In the genomic region with DNA sequence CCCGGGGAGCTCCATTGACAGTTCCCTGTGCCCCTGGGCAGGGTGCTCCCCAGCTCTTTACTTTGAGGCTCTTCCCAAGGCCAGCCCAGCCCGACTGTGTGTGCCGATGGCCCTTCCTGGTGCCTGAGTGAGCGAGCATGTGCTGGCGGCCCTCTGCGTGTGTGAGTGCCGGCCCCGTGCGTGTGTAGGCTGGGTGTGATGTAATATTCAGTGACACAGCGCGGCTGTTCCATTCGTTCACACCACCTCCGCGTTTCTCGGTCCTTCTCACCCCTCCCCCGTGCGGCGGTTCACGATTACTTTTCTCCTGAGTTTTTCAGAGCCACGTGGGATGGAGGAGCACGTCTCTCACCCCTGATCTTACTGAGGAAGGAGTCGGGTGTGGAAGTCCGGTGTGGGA, we compare ENCODE assay signal across 8 mouse cellular contexts. TPM values are rescaled to one million over a fixed set of nuclear protein-coding genes. Genes with fewer than 3 reads are reported as not detected.
DNase-seq lines count a peak whose midpoint lies in the region; ATAC-seq lines count a peak whose summit lies in the region.

No protein-coding gene starts in this region.

- H3K36me3 ChIP-seq in forebrain, embryonic 14.5 days (ENCODE audit: control insufficient read depth, insufficient read depth, low read length) = no peaks in the 10 kb centered on the region
- no peaks in the 10 kb centered on the region for H3K36me3 ChIP-seq in hindbrain, embryonic 13.5 days
- no peaks in the 10 kb centered on the region for H3K36me3 ChIP-seq in liver, embryonic 13.5 days

- peaks cover 11% of the 10 kb centered on the region for H3K4me1 ChIP-seq in forebrain, embryonic 14.5 days (ENCODE audit: control insufficient read depth, insufficient read depth, low read length)
- H3K4me1 ChIP-seq in hindbrain, embryonic 13.5 days (replicated peaks) = peaks cover 43% of the 10 kb centered on the region
- peaks cover 27% of the 10 kb centered on the region for H3K4me1 ChIP-seq in liver, embryonic 13.5 days (replicated peaks)

- H3K27me3 ChIP-seq in forebrain, embryonic 14.5 days (replicated peaks; ENCODE audit: control insufficient read depth, insufficient read depth, low read length) = peaks cover 42% of the 10 kb centered on the region
- peaks cover 80% of the 10 kb centered on the region for H3K27me3 ChIP-seq in hindbrain, embryonic 13.5 days
- H3K27me3 ChIP-seq in liver, embryonic 13.5 days = peaks cover 99% of the 10 kb centered on the region

- WGBS in forebrain, embryonic 14.5 days = 12% methylated on average over 23 of the region's 23 CpGs
- WGBS in hindbrain, embryonic 13.5 days = 11% methylated on average over 23 of the region's 23 CpGs
- WGBS in liver, embryonic 13.5 days (ENCODE audit: insufficient replicate concordance) = 7% methylated on average over 23 of the region's 23 CpGs

- 0 out of 2 replicates have a peak overlapping the region, but pooled peaks have one; percentile 6 for H3K4me3 ChIP-seq in forebrain, embryonic 14.5 days (ENCODE audit: low read depth, low read length)
- peak overlapping the region; percentile 5; the same call in 1 of the 2 replicates for H3K4me3 ChIP-seq in hindbrain, embryonic 13.5 days
- no peak overlapping the region; the same call in 1 of the 2 replicates for H3K4me3 ChIP-seq in liver, embryonic 13.5 days (replicated peaks)

- H3K4me2 ChIP-seq in forebrain, embryonic 14.5 days (ENCODE audit: low read length) = peak overlapping the region; percentile 83
- peak overlapping the region; percentile 47 for H3K4me2 ChIP-seq in hindbrain, embryonic 13.5 days
- H3K4me2 ChIP-seq in liver, embryonic 13.5 days = peak overlapping the region; percentile 31; the same call in 1 of the 2 replicates

- no peaks in the 10 kb centered on the region for H3K9me3 ChIP-seq in forebrain, embryonic 14.5 days (replicated peaks; ENCODE audit: control insufficient read depth, low read length)
- H3K9me3 ChIP-seq in hindbrain, embryonic 13.5 days = no peaks in the 10 kb centered on the region
- no peaks in the 10 kb centered on the region for H3K9me3 ChIP-seq in liver, embryonic 13.5 days (replicated peaks)

- H3K27ac ChIP-seq in forebrain, embryonic 14.5 days (ENCODE audit: low read depth, low read length) = no peak overlapping the region
- no peak overlapping the region for H3K27ac ChIP-seq in hindbrain, embryonic 13.5 days
- no peak overlapping the region for H3K27ac ChIP-seq in liver, embryonic 13.5 days

- DNase-seq in layer of hippocampus, adult 11-12 months (ENCODE audit: low spot score) = peak; percentile 63
- DNase-seq in layer of hippocampus, adult 9-10 months (ENCODE audit: low spot score) = no peak
- DNase-seq in forebrain, embryonic 14.5 days (ENCODE audit: low spot score) = no peak
- DNase-seq in liver, embryonic 13.5 days = no peak
- DNase-seq in retina, postnatal 1 day = peak; percentile 47
- DNase-seq in cerebellum, postnatal 36 days = no peak
- no peak for DNase-seq in embryo, embryonic 10 days (ENCODE audit: low spot score)

- no peak overlapping the region for H3K9ac ChIP-seq in forebrain, embryonic 14.5 days (ENCODE audit: low read length)
- H3K9ac ChIP-seq in hindbrain, embryonic 13.5 days = no peak overlapping the region
- H3K9ac ChIP-seq in liver, embryonic 13.5 days = no peak overlapping the region

- no peak for ATAC-seq in forebrain, embryonic 14.5 days
- no peak for ATAC-seq in hindbrain, embryonic 13.5 days (ENCODE audit: low FRiP score)
- no peak for ATAC-seq in liver, embryonic 13.5 days (ENCODE audit: low read depth)

RNA-seq across cellular contexts. Expression of a gene that starts 3.9 kb away (rescaled TPM):
- 7.5 and 13.6 TPM in 2 replicates for polyA plus RNA-seq in forebrain, embryonic 14.5 days (2014; fragmentation: Nextera tagmentation; extraction: Ambion mirVana)
- 2.0 and 3.1 TPM in 2 replicates for polyA plus RNA-seq in hindbrain, embryonic 13.5 days (2015; fragmentation: Nextera tagmentation; extraction: Ambion mirVana)
- not detected in 2 replicates for polyA plus RNA-seq in liver, embryonic 13.5 days (2015; fragmentation: Nextera tagmentation; extraction: Ambion mirVana)

RNA-seq across cellular contexts. Expression of a gene that starts 44.0 kb away (rescaled TPM):
- polyA plus RNA-seq in forebrain, embryonic 14.5 days (2014; fragmentation: Nextera tagmentation; extraction: Ambion mirVana) = 3.4 and 4.0 TPM in 2 replicates
- 2.5 and 3.3 TPM in 2 replicates for polyA plus RNA-seq in hindbrain, embryonic 13.5 days (2015; fragmentation: Nextera tagmentation; extraction: Ambion mirVana)
- 138 and 178 TPM in 2 replicates for polyA plus RNA-seq in liver, embryonic 13.5 days (2015; fragmentation: Nextera tagmentation; extraction: Ambion mirVana)

RNA-seq across cellular contexts. Expression of a gene that starts 53.8 kb away (rescaled TPM):
- 6.6 and 7.0 TPM in 2 replicates for polyA plus RNA-seq in forebrain, embryonic 14.5 days (2014; fragmentation: Nextera tagmentation; extraction: Ambion mirVana)
- polyA plus RNA-seq in hindbrain, embryonic 13.5 days (2015; fragmentation: Nextera tagmentation; extraction: Ambion mirVana) = 6.1 and 7.0 TPM in 2 replicates
- 120 and 129 TPM in 2 replicates for polyA plus RNA-seq in liver, embryonic 13.5 days (2015; fragmentation: Nextera tagmentation; extraction: Ambion mirVana)

RNA-seq across cellular contexts. Expression of a gene that starts 55.8 kb away (rescaled TPM):
- 70.2 and 90.7 TPM in 2 replicates for polyA plus RNA-seq in forebrain, embryonic 14.5 days (2014; fragmentation: Nextera tagmentation; extraction: Ambion mirVana)
- polyA plus RNA-seq in hindbrain, embryonic 13.5 days (2015; fragmentation: Nextera tagmentation; extraction: Ambion mirVana) = 59.2 and 61.9 TPM in 2 replicates
- 46.8 and 51.5 TPM in 2 replicates for polyA plus RNA-seq in liver, embryonic 13.5 days (2015; fragmentation: Nextera tagmentation; extraction: Ambion mirVana)

Comparison
In these comparisons a context has a peak if more than half of its experiments do, and no peak if none do; other contexts are left out.
1. DNase-seq: peak in layer of hippocampus, adult 11-12 months (single experiment) and retina, postnatal 1 day (single experiment); none in layer of hippocampus, adult 9-10 months (single experiment), forebrain, embryonic 14.5 days (single experiment), liver, embryonic 13.5 days (single experiment), cerebellum, postnatal 36 days (0 of 2) and embryo, embryonic 10 days (single experiment).
2. H3K4me2 ChIP-seq: peak in every context shown above with its lines; median percentile 83 in forebrain, embryonic 14.5 days; 47 in hindbrain, embryonic 13.5 days; 31 in liver, embryonic 13.5 days.
3. RNA of a gene that starts 44.0 kb away (polyA plus RNA-seq): 138 to 178 TPM in liver, embryonic 13.5 days; 3.4 to 4.0 TPM in forebrain, embryonic 14.5 days and 2.5 to 3.3 TPM in hindbrain, embryonic 13.5 days; every median in the first group is over 10 times any median in the second.
4. RNA of a gene that starts 53.8 kb away (polyA plus RNA-seq): 120 to 129 TPM in liver, embryonic 13.5 days; 6.6 to 7.0 TPM in forebrain, embryonic 14.5 days and 6.1 to 7.0 TPM in hindbrain, embryonic 13.5 days; every median in the first group is over 10 times any median in the second.